Mouse (Mus musculus) liver, embryonic 15.5 days (tissue): ENCODE data around the gene Slc5a4b. TPM values are rescaled to one million over a fixed set of nuclear protein-coding genes. Genes with fewer than 3 reads are reported as not detected.

Experiments
- ATAC-seq: fragments of 200-750 bp; cut with Nextera tagmentation; 2 replicates; pipeline ENCODE4 v1.8.0; 2017; ENCODE audit warnings: moderate number of reproducible peaks, mild to moderate bottlenecking, moderate library complexity; ENCODE audit not compliant: insufficient read depth
- H3K27ac ChIP-seq: fragments of 300-500 bp; sonication (generic); replicated peaks from 2 replicates; pipeline ENCODE4 v1.5.1; 2015; ENCODE audit warnings: mild to moderate bottlenecking, inconsistent platforms
- H3K27me3 ChIP-seq: fragments of 300-500 bp; sonication (generic); 2 replicates; pipeline ENCODE4 v1.6.1; 2015; ENCODE audit warnings: mild to moderate bottlenecking, inconsistent platforms
- H3K36me3 ChIP-seq: fragments of 300-500 bp; sonication (generic); replicated peaks from 2 replicates; pipeline ENCODE4 v1.6.1; 2015; ENCODE audit warnings: moderate library complexity, mild to moderate bottlenecking, inconsistent platforms
- H3K4me1 ChIP-seq: fragments of 300-500 bp; sonication (generic); replicated peaks from 2 replicates; pipeline ENCODE4 v1.6.1; 2015; ENCODE audit warnings: inconsistent platforms
- H3K4me2 ChIP-seq: fragments of 300-500 bp; sonication (generic); 2 replicates; pipeline ENCODE4 v1.6.1; 2015; ENCODE audit warnings: moderate library complexity, mild to moderate bottlenecking, inconsistent platforms
- H3K4me3 ChIP-seq: fragments of 300-500 bp; sonication (generic); replicated peaks from 2 replicates; pipeline ENCODE4 v1.5.1; 2015; ENCODE audit warnings: mild to moderate bottlenecking, inconsistent platforms
- H3K9ac ChIP-seq: fragments of 300-500 bp; sonication (generic); 2 replicates; pipeline ENCODE4 v1.6.1; 2015; ENCODE audit warnings: moderate library complexity, mild to moderate bottlenecking, inconsistent platforms
- H3K9me3 ChIP-seq: fragments of 300-500 bp; sonication (generic); replicated peaks from 2 replicates; pipeline ENCODE4 v1.6.1; 2016; ENCODE audit warnings: inconsistent platforms
- WGBS: fragments of 180-500 bp; shearing (Covaris S2); methylation state at CpG from one replicate; pipeline ENCODE4 v1.1.7; 2015; ENCODE audit warnings: mixed read lengths; ENCODE audit not compliant: insufficient replicate concordance; 5-methylcytosine and 5-hydroxymethylcytosine counted together
- polyA plus RNA-seq: library from polyadenylated mRNA; unstranded; fragments of >200 nt; fragmentation: Nextera tagmentation; extraction: Ambion mirVana; gene quantifications from 2 replicates; pipeline ENCODE4 v1.2.1, GENCODE M21; 2015

The Slc5a4b gene
- polyA plus RNA-seq, 1 experiment from 2014 or later: 0.20 TPM

DNA sequence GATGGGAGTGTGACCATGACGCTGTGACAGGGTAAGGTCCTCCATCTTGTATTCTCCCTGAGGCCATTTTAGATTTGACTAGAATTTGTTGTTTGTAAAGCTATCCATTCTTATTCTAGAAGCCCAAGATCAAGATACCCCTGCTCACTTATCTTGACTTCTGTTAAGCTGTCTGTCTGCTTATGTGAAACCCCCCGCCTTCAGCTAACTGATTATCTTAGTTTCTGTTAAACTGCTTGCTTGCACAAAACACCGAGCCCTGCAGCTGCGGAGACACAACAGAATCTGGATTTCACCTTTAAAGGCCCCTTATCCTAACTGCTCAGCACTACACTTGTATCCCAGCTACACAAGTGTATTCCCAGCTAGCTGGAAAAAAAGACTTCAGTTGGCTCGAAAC is 73.8 kb downstream of the Slc5a4b start:
- Histone ChIP-seq H3K9ac (no peak overlapping the region), H3K4me2 (no peak overlapping the region), H3K4me3 (no peak overlapping the region), H3K4me1 (peaks cover 32% of the 10 kb centered on the region), H3K27me3 (no peaks in the 10 kb centered on the region), H3K9me3 (no peaks in the 10 kb centered on the region), H3K36me3 (peaks cover 54% of the 10 kb centered on the region), H3K27ac (no peak overlapping the region)
- no peak for ATAC-seq
- WGBS: 59% methylated on average over 5 of the region's 5 CpGs

DNA sequence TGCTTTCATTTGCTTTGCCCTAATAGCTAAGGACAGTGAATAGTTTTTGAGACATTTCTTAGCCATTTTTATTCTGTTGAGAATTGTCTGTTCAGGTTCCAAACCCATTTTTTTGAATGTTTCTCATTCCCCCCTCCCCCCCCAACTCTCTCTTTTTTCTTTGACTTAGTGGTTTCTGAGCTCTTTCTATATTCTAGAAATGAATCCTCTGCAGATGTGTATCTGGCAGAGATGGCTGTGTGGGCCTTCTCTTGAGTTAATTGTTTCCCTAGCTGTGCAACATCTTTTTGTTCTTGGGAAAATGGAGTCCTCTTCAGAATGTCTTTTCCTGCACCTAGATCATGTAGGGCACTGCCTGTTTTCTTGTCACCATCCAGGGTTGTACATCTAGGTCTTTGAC is 75.5 kb downstream of the Slc5a4b start:
- no peak for ATAC-seq
- Histone ChIP-seq H3K27ac (no peak overlapping the region), H3K4me3 (no peak overlapping the region), H3K4me1 (peaks cover 39% of the 10 kb centered on the region), H3K9ac (no peak overlapping the region), H3K36me3 (peaks cover 40% of the 10 kb centered on the region), H3K9me3 (no peaks in the 10 kb centered on the region), H3K4me2 (no peak overlapping the region), H3K27me3 (no peaks in the 10 kb centered on the region)

DNA sequence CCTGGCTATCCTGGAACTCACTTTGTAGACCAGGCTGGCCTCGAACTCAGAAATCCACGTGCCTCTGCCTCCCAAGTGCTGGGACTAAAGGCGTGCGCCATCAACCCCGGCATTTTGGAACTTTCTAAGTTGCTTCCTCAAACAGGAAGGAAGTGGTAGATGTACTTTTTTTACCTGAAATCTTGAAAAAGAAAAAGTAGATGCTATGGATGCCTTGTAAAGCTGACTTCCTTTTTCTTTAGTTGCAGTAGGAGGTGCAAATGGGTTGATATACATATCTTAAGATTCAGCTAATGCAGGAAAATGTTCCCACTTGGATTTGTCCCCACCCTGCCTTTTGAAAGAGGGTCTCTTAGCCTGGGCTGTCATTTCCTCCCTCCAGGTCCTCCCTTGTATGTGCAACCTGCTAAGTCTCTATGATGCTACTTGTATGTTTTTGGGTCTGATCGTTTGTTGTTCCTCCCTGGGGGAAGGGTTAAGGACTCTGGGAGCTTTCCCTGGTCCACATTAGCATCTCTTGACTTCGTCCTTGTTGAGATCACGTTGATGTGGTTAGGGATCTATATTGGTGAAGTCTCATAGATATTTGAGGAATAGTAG is 76.7 kb downstream of the Slc5a4b start:
- Histone ChIP-seq H3K9me3 (no peaks in the 10 kb centered on the region), H3K4me3 (0 out of 2 replicates have a peak overlapping the region, but pooled peaks have one; percentile 5), H3K27ac (no peak overlapping the region), H3K36me3 (peaks cover 28% of the 10 kb centered on the region), H3K4me2 (peak overlapping the region; percentile 86), H3K27me3 (no peaks in the 10 kb centered on the region), H3K4me1 (peaks cover 43% of the 10 kb centered on the region), H3K9ac (no peak overlapping the region)
- WGBS: 71% methylated on average over 8 of the region's 8 CpGs
- no peak for ATAC-seq

DNA sequence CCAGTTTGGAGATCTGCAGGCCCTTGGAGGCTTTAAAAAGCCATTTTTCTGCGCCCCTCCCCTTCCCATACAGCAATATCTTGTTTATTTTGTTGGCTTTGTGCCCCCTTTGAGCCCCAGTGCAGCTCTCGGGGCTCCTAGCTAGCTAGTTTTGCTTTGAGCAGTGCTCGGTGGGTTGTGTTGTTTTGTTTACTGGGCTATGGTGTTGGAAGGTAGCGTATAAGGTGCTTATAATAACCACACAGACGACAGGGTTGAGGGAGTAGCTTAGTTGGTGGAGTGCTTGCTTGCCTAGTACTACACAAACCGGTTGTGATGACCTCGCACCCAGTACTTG is 77.7 kb downstream of the Slc5a4b start:
- Histone ChIP-seq H3K27ac (peak overlapping the region; percentile 68; the same call in 1 of the 2 replicates), H3K4me2 (peak overlapping the region; percentile 86), H3K9ac (peak overlapping the region; percentile 94), H3K27me3 (no peaks in the 10 kb centered on the region), H3K36me3 (peaks cover 18% of the 10 kb centered on the region), H3K4me1 (peaks cover 48% of the 10 kb centered on the region), H3K9me3 (no peaks in the 10 kb centered on the region), H3K4me3 (peak overlapping the region; percentile 92)
- WGBS: 15% methylated on average over 7 of the region's 7 CpGs
- no peak for ATAC-seq

DNA sequence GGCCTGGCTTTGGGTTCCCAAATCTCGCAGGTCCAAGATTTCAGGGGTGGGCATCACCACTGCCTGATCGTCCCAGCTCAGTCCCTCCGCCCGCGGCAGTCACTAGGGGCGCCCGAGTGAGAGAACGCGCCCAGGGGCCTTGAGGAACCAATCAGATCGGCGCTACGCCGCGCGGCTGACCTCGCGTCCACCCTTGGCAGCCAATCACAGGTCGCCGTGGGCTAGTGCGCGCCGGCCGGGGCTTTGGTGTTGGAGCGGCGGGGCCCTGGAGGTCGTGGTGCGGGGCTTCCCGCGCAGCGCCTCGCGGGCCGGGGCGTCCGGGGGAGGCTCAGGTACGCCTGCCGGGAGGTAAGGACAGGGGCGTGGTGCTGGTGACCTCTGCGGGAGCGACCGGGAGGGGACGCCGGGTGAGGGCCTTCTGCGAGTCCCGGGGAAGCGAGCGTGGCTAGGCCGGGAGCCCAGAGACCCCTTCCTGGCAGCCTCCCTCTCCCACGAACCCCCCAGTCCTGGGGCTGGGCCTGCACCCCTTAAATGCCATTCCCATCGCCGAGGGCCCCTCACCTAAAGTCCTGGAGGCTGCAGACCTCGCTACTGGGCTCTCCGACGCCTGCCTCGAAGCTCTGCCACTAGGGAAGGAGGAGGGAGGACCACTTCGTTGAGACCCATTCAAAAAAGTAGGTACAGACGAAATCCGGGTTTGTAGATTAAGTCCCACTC is 78.2 kb downstream of the Slc5a4b start, which contains the start of gene Zfp280b:
Zfp280b (plus strand) TSS at position 249 of the 717 bp plus-strand sequence.
- H3K4me3 ChIP-seq: peak within 1 kb of the TSS; percentile 92
- peak; percentile 97 for ATAC-seq
- peaks cover 13% of the 10 kb centered on the region; the same call in 1 of the 2 replicates for H3K36me3 ChIP-seq
- peak within 1 kb of the TSS; percentile 86 for H3K4me2 ChIP-seq
- H3K9me3 ChIP-seq: no peaks in the 10 kb centered on the region
- peak within 1 kb of the TSS; percentile 76 for H3K27ac ChIP-seq
- H3K27me3 ChIP-seq: no peaks in the 10 kb centered on the region
- peak within 1 kb of the TSS; percentile 94 for H3K9ac ChIP-seq
- H3K4me1 ChIP-seq: peaks cover 48% of the 10 kb centered on the region
- under 1% methylated on average over 58 of the region's 58 CpGs for WGBS

DNA sequence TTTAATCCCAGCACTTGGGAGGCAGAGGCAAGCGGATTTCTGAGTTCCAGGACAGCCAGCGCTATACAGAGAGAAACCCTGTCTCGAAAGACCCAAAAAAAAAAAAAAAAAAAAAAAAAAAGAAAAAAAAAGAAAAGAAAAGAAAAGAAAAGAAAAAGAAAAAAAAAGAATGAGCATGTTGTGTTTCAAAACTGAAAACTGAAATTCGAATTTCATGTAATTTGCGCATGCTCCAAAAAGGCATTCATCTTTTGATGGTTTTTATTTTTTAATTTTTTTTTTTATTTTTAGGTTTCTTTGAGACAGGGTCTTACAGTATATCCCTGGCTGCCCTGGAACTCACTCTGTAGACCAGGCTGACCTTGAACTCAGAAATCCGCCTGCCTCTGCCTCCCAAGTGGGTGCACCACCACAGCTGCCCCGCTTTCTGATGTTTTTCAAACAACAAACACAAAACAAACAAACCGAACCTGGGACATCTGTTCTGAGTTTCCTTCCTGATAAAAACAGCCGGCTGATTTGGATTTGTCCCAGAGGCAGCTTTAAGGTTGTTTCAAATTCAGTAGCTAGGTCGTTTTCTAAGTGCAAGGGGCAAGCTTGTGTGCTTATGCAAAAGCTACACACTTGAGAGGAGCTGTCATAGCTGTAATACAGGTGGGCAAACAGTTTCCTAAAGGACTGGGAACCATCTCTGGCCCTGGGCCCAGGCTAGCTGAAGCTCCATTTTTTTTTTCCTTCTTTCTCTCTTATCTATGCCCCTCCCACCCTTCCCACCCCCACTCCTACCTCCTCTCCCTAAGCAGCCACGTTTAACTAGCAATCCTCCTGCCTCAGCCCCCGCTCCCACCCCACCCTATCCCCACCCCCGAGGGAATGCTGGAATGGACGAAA is 79.0 kb downstream of the Slc5a4b start:
- Histone ChIP-seq H3K4me2 (peak overlapping the region; percentile 86), H3K4me3 (peak overlapping the region; percentile 92), H3K36me3 (peaks cover 5% of the 10 kb centered on the region; the same call in 1 of the 2 replicates), H3K27me3 (no peaks in the 10 kb centered on the region), H3K9ac (peak overlapping the region; percentile 94), H3K4me1 (peaks cover 43% of the 10 kb centered on the region), H3K9me3 (no peaks in the 10 kb centered on the region), H3K27ac (peak overlapping the region; percentile 76)
- WGBS: 39% methylated on average over 14 of the region's 14 CpGs
- peak; percentile 77 for ATAC-seq

DNA sequence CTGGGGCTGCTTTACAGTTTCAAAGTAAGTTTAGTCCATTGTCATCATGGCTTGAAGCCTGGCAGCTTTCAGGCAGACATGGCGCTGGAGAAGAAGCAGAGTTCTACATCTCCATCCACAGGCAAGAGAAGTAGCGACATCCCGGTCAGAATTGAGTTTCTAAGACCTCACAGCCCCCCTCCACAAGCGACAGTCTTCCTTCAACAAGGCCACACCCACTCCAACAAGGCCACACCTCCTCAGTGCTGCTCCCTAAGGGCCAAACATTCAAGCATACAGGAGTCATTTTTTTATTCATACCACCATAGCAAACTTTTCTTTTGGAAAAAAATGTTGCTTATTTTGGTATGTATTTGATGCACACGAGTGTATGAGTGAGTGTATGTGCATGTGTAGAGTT is 80.3 kb downstream of the Slc5a4b start:
- 0 out of 2 replicates have a peak, but pooled peaks cover 4% of the 10 kb centered on the region for H3K36me3 ChIP-seq
- no peak overlapping the region for H3K27ac ChIP-seq
- H3K4me3 ChIP-seq: no peak overlapping the region
- no peak for ATAC-seq
- H3K4me1 ChIP-seq: peaks cover 42% of the 10 kb centered on the region
- H3K9ac ChIP-seq: no peak overlapping the region
- 41% methylated on average over 5 of the region's 5 CpGs for WGBS
- H3K4me2 ChIP-seq: no peak overlapping the region
- H3K9me3 ChIP-seq: no peaks in the 10 kb centered on the region
- H3K27me3 ChIP-seq: no peaks in the 10 kb centered on the region

DNA sequence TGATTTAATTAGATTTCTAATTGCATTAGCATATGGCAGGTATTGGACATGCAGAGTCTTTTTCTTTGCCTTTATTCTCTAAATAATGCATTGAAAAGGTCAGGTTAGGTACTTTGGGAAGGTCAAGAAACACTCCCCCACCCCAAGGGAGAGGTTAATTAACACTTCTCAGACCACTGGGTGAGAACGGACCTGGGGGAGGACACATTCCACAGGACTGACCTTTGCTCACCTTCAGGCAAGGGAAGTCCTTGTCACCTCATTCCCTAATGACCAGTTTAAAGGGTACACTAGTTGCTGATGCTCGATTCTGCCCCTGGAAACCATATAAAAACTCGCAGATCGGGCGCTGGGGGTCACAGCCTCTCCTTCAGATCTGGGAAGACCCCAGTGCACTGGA is 81.5 kb downstream of the Slc5a4b start:
- no peak for ATAC-seq
- H3K27ac ChIP-seq: no peak overlapping the region
- 71% methylated on average over 5 of the region's 5 CpGs for WGBS
- no peaks in the 10 kb centered on the region for H3K9me3 ChIP-seq
- no peaks in the 10 kb centered on the region for H3K27me3 ChIP-seq
- no peak overlapping the region for H3K4me2 ChIP-seq
- H3K9ac ChIP-seq: no peak overlapping the region
- H3K36me3 ChIP-seq: no peaks in the 10 kb centered on the region
- H3K4me1 ChIP-seq: peaks cover 34% of the 10 kb centered on the region
- no peak overlapping the region for H3K4me3 ChIP-seq

DNA sequence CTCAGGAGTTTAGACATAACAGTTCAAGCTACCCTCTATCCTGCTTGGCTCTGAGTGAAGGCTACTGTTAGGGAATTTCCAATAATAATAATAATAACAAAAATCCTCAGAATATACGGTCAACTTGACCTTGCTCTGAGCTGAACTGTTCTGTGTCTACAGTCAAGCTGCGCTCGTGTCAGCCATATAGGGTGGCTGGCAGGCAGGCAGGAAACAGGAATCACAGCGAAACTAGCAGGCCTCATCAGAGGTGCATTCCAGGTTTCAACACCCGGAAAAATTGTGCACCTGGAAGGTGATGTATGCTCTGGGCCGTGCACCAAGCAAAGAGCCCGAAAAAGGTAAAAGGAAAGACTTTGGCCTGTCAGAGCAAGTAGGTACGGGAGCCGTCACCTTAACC is 82.4 kb downstream of the Slc5a4b start:
- Histone ChIP-seq H3K4me1 (peaks cover 25% of the 10 kb centered on the region), H3K27me3 (no peaks in the 10 kb centered on the region), H3K4me3 (no peak overlapping the region), H3K27ac (no peak overlapping the region), H3K36me3 (no peaks in the 10 kb centered on the region), H3K9ac (no peak overlapping the region), H3K9me3 (no peaks in the 10 kb centered on the region), H3K4me2 (no peak overlapping the region)
- WGBS: 64% methylated on average over 9 of the region's 9 CpGs
- no peak for ATAC-seq

DNA sequence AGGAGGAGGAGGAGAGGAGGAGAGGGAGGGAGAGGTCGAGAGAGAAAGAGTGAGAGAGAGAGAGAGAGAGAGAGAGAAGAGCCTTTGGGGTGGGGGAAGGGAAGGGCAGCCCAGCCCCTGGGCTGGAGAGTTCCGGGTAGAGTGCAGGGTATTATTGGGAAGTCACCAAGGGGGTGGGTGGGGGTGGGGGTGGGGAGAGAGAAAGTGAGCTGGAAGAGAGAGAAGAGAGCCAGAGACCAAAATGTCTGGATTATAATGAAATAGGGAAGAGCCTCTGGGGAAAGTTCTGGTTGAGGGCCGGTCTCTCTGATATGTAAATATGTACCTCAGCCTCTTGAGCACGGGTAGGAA is 82.8 kb downstream of the Slc5a4b start:
- H3K4me1 ChIP-seq: peaks cover 21% of the 10 kb centered on the region
- H3K27ac ChIP-seq: no peak overlapping the region
- H3K9me3 ChIP-seq: no peaks in the 10 kb centered on the region
- WGBS: 27% methylated on average over 4 of the region's 4 CpGs
- no peaks in the 10 kb centered on the region for H3K27me3 ChIP-seq
- ATAC-seq: no peak
- H3K36me3 ChIP-seq: no peaks in the 10 kb centered on the region
- H3K9ac ChIP-seq: no peak overlapping the region
- no peak overlapping the region for H3K4me2 ChIP-seq
- H3K4me3 ChIP-seq: no peak overlapping the region
